Mouse (Mus musculus): ENCODE measurements around the gene Nek10. TPM values are rescaled to one million over a fixed set of nuclear protein-coding genes. Genes with fewer than 3 reads are reported as not detected.
"Not testable (repeated sequence)": the region's sequence is repeated elsewhere in the genome, so short reads cannot be mapped to it uniquely, and the experiment has no call there.

Nek10 gene
- polyA plus RNA-seq (2012; ENCODE audit: insufficient read depth, low replicate concordance), result not detected in 2 replicates

- H3K36me3 ChIP-seq (replicated peaks; ENCODE audit: low read length); H3K4me1 ChIP-seq; H3K27me3 ChIP-seq (replicated peaks); H3K4me3 ChIP-seq (replicated peaks); H3K9me3 ChIP-seq: not testable (repeated sequence)
Measured at GRCm38 (mm10) chr14:14803115-14803514, at the start of gene Nek10. TSS of gene Nek10 (plus strand) at chr14:14803415.

- H3K36me3 ChIP-seq (replicated peaks; ENCODE audit: low read length), result peaks cover 59% of the 10 kb centered on the region
- no peak overlapping the region for H3K4me3 ChIP-seq (replicated peaks)
- TF ChIP-seq FLI1 (IDR thresholded peaks at IDR 0.05; ENCODE audit: low read length) (no peak), GATA1 (IDR thresholded peaks at IDR 0.05; ENCODE audit: borderline replicate concordance, low read length) (no peak)
- H3K9me3 ChIP-seq, result no peaks in the 10 kb centered on the region
- no peaks in the 10 kb centered on the region for H3K27me3 ChIP-seq (replicated peaks)
- H3K4me1 ChIP-seq, result 0 out of 2 replicates have a peak, but pooled peaks cover 4% of the 10 kb centered on the region
Measured at GRCm38 (mm10) chr14:14781169-14781568, 22.0 kb upstream of the Nek10 start.

- TF ChIP-seq FLI1 (IDR thresholded peaks at IDR 0.05; ENCODE audit: low read length) (no peak), GATA1 (IDR thresholded peaks at IDR 0.05; ENCODE audit: borderline replicate concordance, low read length) (no peak)
- Histone ChIP-seq H3K4me3 (replicated peaks) (no peak overlapping the region), H3K9me3 (no peaks in the 10 kb centered on the region), H3K4me1 (no peaks in the 10 kb centered on the region), H3K27me3 (replicated peaks) (no peaks in the 10 kb centered on the region), H3K36me3 (replicated peaks; ENCODE audit: low read length) (peaks cover 52% of the 10 kb centered on the region)
Measured at GRCm38 (mm10) chr14:14784223-14784622, 19.0 kb upstream of the Nek10 start.

- no peak for TF ChIP-seq GATA1 (IDR thresholded peaks at IDR 0.05; ENCODE audit: borderline replicate concordance, low read length)
- no peaks in the 10 kb centered on the region for H3K9me3 ChIP-seq
Measured at GRCm38 (mm10) chr14:14786979-14787378, 16.2 kb upstream of the Nek10 start.

DNA sequence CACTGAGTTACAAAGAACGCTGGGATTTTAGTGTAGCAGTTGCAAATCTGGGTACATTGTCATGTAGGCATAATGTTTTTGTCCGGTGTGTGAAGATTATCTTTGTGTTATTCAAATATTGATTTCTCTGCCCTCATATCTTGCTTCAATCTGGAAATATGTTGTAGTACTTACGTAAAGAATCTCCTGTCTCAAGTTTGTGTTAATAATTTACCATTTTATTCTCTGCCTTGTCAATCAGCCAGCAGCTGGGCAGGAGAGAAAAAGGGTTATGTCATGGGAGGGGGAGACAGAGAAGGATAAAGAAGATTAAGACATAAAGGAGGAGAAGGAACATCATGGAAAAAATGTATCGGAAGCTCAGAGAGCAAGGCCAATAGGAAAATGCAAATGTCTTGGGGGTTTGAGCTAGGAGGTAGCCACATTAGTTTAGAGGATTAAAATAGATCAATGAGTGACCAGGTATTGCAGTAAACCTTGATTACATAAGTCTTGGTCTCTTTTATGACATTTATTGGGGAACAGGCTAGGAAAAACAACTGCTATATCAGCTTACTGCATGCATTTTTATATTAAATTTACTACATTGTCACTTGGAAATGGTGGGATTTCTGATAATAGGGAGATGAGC lies 13.3 kb upstream of the Nek10 start:
- Histone ChIP-seq H3K9me3 (no peaks in the 10 kb centered on the region), H3K4me3 (replicated peaks) (no peak overlapping the region), H3K4me1 (no peaks in the 10 kb centered on the region), H3K27me3 (replicated peaks) (no peaks in the 10 kb centered on the region), H3K36me3 (replicated peaks; ENCODE audit: low read length) (peaks cover 44% of the 10 kb centered on the region)
- TF ChIP-seq GATA1 (IDR thresholded peaks at IDR 0.05; ENCODE audit: borderline replicate concordance, low read length), result no peak

More at GRCm38 (mm10) chr14:14786979-14787378, 16.2 kb upstream of the Nek10 start:
- Histone ChIP-seq H3K4me3 (replicated peaks) (no peak overlapping the region), H3K36me3 (replicated peaks; ENCODE audit: low read length) (peaks cover 50% of the 10 kb centered on the region), H3K27me3 (replicated peaks) (no peaks in the 10 kb centered on the region), H3K4me1 (no peaks in the 10 kb centered on the region)

- Histone ChIP-seq H3K4me3 (replicated peaks) (no peak overlapping the region), H3K9me3 (no peaks in the 10 kb centered on the region)
- TF ChIP-seq FLI1 (IDR thresholded peaks at IDR 0.05; ENCODE audit: low read length) (no peak), GATA1 (IDR thresholded peaks at IDR 0.05; ENCODE audit: borderline replicate concordance, low read length) (no peak)
Measured at GRCm38 (mm10) chr14:14799861-14800260, 3.4 kb upstream of the Nek10 start.

DNA sequence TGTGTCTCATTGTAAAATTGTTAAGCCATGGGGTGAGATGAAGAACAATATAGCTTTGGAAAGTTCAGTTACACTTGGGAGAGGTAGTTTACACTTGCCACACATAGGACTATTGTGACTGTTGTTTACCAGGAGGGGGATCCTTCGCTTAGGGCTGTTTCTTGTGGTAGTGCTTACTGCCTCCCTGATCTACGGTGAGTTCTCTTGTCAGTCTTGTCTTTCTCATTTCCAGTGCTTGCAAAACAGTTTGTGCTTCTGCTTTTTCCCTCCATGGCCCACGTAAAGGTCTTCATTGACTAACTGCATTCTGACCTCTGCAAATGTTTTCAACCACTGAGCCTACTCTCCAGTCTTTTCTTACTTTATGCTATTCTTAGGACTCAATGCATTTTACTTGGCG lies 2.9 kb upstream of the Nek10 start:
- Histone ChIP-seq H3K27me3 (replicated peaks) (no peaks in the 10 kb centered on the region), H3K4me3 (replicated peaks) (no peak overlapping the region), H3K4me1 (peaks cover 9% of the 10 kb centered on the region), H3K9me3 (no peaks in the 10 kb centered on the region), H3K36me3 (replicated peaks; ENCODE audit: low read length) (peaks cover 16% of the 10 kb centered on the region)
- TF ChIP-seq FLI1 (IDR thresholded peaks at IDR 0.05; ENCODE audit: low read length) (no peak), GATA1 (IDR thresholded peaks at IDR 0.05; ENCODE audit: borderline replicate concordance, low read length) (no peak)

More at GRCm38 (mm10) chr14:14799861-14800260, 3.4 kb upstream of the Nek10 start:
- Histone ChIP-seq H3K36me3 (replicated peaks; ENCODE audit: low read length) (peaks cover 16% of the 10 kb centered on the region), H3K4me1 (peaks cover 7% of the 10 kb centered on the region), H3K27me3 (replicated peaks) (no peaks in the 10 kb centered on the region)

DNA sequence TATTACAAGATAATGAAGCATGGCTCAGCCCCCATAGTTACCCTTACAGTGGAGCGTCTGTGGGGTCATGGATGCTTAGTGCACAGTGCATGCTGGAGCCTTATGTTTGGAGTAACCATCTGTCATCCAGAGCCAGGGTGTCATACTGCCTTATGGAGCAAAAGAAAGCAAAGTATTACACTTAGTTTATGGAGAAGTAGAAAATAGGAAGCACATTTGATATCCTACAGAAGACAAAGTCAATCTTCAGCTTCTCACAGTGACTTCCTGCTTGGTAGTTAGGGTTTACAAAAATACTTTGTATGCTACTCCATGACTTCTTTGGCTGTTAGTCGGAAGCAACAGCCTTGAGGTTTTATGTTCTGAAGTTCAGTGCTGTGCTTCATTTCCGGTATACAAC lies 2.4 kb upstream of the Nek10 start:
- H3K9me3 ChIP-seq, result no peaks in the 10 kb centered on the region
- H3K4me1 ChIP-seq, result peaks cover 9% of the 10 kb centered on the region
- TF ChIP-seq GATA1 (IDR thresholded peaks at IDR 0.05; ENCODE audit: borderline replicate concordance, low read length) (no peak), FLI1 (IDR thresholded peaks at IDR 0.05; ENCODE audit: low read length) (no peak)
- no peaks in the 10 kb centered on the region for H3K27me3 ChIP-seq (replicated peaks)
- H3K36me3 ChIP-seq (replicated peaks; ENCODE audit: low read length), result peaks cover 14% of the 10 kb centered on the region
- peak overlapping the region; percentile 38 for H3K4me3 ChIP-seq (replicated peaks)

GRCm38 (mm10) chr14:14803921-14804517 lies 804 bp downstream of the Nek10 start:
- peaks cover 9% of the 10 kb centered on the region for H3K4me1 ChIP-seq
- TF ChIP-seq FLI1 (IDR thresholded peaks at IDR 0.05; ENCODE audit: low read length) (no peak), GATA1 (IDR thresholded peaks at IDR 0.05; ENCODE audit: borderline replicate concordance, low read length) (no peak)
- no peak overlapping the region for H3K4me3 ChIP-seq (replicated peaks)
- no peaks in the 10 kb centered on the region for H3K27me3 ChIP-seq (replicated peaks)
- peaks cover 7% of the 10 kb centered on the region for H3K36me3 ChIP-seq (replicated peaks; ENCODE audit: low read length)
- no peaks in the 10 kb centered on the region for H3K9me3 ChIP-seq

DNA sequence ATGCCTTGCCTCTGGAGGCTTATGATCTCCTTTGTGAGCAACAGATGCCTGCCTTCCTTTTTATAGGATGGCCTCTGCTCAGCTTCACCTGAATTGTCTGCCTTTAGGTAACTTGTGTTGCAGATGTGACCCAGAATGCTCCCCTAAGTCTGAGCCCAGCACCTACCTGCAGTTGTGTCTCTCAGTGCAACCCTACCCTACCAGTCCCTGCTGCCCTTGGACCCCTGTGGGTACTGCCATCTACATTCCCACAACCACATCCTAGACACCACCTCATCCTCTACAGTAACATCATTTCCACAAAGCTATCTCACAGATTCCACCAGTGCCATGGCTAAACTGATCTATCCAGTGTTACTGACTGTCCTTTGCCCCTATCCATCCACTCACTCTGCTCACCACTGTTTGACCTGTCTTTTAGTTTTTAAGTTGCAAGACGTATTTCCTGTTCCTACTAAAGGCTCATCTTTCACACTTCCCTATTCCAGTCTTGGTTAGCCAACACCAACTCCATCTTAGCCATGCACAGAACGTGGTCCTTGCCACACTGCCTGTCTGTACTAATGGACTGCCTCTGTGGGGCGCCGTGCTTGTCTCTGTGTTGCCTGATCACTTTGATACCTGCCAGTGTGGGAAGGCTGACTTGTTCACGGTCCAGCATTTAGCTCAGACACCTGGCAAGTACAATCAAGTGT lies 1.4 kb downstream of the Nek10 start:
- Histone ChIP-seq H3K4me3 (replicated peaks) (no peak overlapping the region), H3K4me1 (peaks cover 9% of the 10 kb centered on the region), H3K36me3 (replicated peaks; ENCODE audit: low read length) (peaks cover 7% of the 10 kb centered on the region), H3K9me3 (no peaks in the 10 kb centered on the region), H3K27me3 (replicated peaks) (no peaks in the 10 kb centered on the region)
- TF ChIP-seq GATA1 (IDR thresholded peaks at IDR 0.05; ENCODE audit: borderline replicate concordance, low read length) (no peak), FLI1 (IDR thresholded peaks at IDR 0.05; ENCODE audit: low read length) (no peak)

All from megakaryocyte, embryonic 14.5 days (primary cell).